Mouse (Mus musculus): Measurements from ENCODE around the gene Fgf8.

GRCm38 (mm10) chr19:45731658-45732057, 11.1 kb downstream of the Fgf8 start:
- TF ChIP-seq EP300 (optimal IDR thresholded peaks at IDR 0.05) (no peak), CTCF (IDR thresholded peaks at IDR 0.05; ENCODE audit: low read depth) (no peak)

Data from stomach, postnatal 0 days (tissue).